Mouse (Mus musculus) 416B (cell line): ENCODE data around the gene Ogfod2.
A peak's percentile ranks its signal among the peaks of the same experiment; 100 is the strongest.

ENCODE experiments used
- DNase-seq: peaks from one replicate; pipeline ENCODE4 v3.0.0; 2011; ENCODE audit warnings: low read depth

Gene Ogfod2

DNA sequence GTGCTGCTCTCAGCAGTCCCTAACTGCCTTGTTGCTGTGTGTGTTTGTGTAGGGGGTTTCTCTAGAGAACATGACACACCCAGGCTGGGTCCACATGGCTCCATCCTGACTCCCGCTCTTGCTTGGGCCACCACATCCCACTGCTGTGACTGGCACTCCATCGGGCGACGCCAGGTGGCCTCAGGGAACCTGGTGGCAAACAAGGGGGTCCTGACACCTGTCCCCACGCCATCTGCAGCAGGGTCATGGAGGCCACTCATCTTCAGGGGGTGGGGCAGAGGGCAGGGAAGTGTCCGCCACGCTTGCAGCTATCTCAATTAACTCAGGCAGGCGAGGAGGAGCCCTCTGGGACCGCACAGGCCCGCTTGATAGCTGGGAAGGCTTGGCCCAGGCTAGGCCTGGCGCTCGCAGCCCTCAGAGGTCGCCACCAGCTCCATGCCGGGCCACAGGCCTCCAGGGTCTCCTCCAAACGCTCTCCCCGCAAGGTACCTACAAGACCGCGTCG lies 17.0 kb upstream of the Ogfod2 start:
- no peak for DNase-seq

DNA sequence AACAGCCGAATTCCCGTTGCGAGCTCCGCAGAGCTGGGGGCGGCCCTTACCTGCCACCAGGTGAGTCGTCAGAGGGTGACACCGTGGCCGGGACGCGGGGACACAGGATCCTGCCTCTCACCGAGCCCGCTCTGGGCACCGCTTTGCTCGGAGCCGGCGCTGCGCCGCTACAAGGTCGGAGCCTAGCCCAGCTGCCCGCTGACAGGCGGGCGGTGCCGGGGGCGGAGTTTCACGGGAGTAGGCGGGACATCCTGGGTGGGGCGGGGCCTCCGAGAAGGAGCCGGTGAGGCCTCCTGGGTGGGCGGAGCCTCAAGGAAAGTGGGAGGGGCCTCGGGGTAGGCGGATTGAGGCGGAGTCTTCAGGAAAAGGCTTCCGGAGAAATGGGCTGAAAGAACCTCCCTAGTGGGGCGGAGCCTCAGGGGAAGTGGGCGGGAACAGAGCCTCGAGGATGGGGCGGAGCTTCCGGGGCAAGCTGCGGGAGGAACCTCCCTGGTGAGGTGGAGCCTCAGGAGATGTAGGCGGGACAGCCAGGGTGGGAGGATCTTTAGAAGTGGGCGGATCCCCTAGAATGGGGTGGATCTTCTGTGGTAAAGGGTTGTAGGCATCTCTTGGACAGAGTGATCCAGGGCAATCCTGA lies 16.4 kb upstream of the Ogfod2 start, which contains the start of gene Abcb9:
Abcb9 (minus strand) TSS at position 203 of the 637 bp plus-strand sequence.
- DNase-seq, result peak; percentile 59

DNA sequence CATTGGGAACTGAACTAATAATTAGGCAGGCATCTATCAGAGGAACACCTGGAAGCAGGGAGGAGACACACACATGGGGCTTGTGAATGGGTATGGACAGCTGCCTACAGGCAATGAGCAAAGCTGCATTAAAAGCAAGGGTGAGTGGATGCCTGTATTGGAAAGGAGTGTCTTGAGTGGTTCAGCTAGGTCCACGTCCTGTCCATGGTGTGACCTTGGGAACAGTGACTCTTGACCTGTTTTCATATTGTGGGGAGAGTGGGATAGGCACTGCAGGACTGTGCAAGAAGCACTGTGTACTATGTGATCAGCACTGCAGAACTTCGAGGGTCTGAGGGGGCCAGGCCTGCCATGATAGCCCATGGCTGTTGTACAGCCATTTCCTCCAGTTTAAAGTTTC lies 13.2 kb upstream of the Ogfod2 start:
- no peak for DNase-seq

DNA sequence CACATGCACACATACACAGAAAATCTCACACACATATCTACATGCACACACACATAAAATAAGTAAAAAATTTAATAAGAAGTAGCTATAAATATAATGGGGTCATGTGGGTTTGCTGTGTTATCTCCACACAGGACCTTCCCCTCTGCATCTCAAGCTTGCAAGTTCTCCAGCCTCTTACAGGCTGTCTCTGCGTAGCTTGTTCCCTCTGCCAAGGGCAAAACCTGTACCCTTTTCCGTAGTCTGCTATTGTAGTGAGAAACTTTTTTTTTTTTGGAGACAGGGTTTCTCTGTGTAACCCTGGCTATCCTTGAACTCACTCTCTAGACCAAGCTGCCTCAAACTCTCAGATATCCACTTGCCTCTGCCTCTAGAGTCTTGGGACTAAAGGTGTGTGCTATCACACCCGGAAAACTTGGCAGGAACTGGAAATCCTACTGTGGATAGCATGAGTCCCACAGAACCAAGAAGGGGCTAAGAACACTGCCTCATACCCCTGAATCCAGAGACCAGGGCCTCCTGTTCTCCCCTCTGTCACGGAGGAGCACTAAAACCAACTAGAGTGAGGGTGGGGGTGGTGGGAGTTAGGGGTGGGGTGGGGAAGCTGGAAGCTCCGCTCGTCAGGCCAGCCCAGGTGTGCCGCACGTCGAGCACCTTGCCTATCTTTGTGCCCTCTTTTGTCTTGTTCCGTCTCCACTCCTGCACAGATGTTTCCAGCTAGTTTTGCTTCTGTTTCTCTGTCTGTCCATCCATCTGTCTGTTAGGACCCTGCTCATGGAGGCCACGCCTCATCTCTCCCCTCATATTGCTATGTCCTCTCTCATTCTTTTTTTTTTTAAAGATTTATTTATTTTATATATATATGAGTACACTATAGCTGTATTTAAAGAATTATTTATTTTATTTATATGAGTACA lies 11.7 kb upstream of the Ogfod2 start:
- no peak for DNase-seq

DNA sequence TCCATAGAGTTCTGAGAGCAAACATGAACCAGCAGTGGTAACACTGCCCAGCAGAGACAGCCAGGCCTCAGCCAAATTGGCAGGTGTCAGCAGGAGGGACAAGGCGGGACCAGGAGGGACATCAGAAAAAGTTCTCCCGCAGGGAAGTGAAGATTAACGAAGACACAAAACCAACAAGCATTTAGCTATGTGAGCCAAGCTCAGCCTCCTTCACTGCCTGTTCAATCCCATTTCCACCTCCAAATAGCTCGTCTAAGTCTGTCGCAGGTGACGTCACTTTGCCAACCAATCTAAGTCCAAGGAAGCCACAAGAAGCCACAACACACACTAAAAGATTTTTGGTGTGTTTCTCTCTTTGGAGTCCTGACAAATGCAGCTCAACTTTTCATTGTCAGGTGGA lies 9.8 kb upstream of the Ogfod2 start:
- no peak for DNase-seq

DNA sequence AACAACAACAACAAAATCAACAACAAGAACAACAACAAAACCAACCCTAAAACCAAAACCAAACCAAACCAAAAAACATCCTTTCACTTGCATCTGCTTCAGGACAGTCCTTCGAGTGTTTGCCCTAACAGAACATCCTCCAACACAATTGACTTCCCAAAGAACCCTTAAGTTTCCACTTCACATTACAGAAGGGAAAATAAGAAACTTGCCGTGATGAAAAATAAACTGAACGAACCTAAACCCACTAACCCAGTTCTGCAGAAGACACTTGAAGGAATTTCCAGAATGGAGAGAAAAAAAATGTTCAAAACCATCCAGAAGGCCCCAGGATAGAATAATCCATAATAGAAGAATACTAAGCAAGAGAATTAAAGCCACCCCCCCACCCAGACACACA lies 9.1 kb upstream of the Ogfod2 start:
- DNase-seq, result no peak

DNA sequence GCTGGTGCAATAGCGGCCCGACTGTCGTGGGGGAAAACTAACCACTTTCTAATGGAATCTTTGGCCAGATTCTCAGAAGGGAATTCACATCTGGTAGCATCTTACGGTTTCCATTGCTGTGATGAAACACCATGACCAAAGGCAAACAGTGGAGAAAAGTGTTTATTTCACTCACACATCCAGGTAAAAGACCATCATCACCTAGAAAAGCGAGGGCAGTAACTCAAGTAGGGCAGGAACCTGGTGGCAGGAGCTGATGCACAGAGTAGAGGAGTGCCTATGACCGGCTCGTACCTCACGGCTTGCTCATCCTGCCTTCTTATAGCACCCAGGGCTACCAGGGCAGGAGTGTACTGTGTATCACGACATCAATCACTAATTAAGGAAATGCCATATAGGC lies 8.5 kb upstream of the Ogfod2 start:
- no peak for DNase-seq

DNA sequence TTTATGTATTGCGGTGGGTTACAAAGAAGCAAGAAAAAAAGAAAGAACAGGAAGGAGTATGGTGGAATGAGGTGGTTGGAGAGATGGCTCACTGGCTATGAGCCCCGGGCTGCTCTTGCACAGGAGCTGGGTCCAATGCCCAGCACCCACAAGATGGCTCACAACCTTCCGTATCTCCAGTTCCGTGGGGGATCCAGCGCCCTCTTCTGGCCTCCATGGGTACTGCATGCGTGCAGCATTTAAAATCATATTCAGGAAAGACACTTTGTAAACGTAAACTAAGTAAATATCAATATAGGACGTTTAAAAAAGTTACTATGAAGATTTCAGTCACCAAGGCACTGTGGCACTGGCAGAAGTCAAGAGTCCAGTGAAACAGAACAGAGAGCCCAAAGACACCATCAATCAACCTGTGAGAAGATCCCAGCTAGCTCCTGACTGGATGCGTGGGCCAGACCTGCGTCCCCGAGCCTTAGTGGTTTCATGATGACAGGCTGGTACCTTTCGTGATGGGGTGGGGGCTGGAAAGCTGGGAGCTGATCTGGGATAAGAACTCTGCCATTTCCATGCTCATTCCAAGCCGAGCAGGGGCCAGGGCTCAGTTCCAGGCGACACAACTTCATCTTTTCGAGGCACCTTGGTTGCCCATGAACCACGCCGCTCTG lies 888 bp upstream of the Ogfod2 start:
- DNase-seq, result peak; percentile 82

DNA sequence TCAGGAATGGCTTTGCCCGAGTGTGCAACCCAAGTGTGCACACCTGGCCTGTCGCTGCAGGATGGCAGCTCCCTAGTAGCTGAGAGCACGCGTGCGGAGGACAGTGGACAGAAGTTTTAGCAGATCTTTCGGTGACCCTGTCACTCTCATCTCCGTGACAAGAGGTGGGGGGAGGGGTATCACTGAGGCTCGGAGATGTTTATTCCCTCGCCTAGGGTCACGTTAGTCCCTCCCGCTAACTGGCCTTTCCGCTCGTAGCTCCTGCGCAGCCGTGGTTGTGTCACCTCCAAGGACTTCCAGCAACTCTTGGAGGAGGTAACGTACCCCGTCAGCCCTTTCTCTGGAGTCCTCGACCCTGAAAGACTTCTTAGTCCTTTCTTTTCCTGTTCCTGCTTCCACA lies 434 bp downstream of the Ogfod2 start:
- peak; percentile 70 for DNase-seq

DNA sequence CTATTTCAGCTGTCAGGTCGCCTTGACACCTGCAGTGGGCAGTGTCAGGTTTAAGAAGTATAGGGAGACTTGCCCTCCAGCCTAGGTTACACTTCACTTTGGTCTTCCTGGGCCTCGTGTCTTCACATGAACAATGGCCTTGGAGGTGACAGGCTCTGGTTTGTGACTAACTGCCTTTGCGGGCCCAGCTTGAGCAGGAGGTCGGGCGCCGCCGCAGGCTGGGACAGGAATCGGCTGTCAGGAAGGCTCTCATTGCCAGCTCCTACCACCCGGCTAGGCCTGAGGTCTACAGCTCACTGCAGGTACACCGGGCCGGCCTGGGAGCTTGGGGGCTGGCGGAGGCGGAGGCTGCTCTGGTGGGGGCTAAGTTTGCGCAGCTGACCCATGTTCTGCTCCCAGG lies 933 bp downstream of the Ogfod2 start:
- peak; percentile 85 for DNase-seq

DNA sequence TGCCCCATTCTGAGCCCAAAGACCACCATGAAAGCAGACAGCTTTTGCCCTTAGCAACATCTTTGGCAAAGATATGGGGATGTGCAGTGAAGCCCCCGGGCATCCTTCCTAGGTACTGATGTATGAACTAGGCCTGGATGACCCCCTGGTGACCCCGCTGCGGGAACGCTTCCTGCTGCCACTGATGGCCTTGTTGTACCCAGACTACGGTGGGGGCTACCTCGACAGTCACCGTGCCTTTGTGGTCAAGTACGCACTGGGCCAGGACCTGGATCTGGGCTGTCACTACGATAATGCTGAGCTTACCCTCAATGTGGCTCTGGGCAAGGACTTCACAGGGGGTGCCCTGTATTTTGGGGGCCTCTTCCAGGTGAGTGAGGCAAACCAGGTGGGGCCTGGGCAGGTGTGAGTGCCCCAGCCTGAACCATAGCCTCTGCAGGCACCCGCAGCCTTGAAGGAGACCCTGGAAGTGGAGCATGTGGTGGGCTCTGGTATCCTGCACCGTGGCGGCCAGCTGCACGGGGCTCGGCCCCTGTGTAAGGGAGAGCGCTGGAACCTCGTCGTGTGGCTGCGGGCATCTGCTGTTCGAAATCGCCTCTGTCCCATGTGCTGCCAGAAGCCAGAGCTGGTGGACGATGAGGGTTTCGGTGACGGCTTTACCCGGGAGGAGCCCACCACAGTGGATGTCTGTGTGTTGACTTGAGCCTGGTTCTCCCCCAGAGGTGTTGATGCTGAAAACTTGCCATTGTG lies 2.4 kb downstream of the Ogfod2 start:
- no peak for DNase-seq

DNA sequence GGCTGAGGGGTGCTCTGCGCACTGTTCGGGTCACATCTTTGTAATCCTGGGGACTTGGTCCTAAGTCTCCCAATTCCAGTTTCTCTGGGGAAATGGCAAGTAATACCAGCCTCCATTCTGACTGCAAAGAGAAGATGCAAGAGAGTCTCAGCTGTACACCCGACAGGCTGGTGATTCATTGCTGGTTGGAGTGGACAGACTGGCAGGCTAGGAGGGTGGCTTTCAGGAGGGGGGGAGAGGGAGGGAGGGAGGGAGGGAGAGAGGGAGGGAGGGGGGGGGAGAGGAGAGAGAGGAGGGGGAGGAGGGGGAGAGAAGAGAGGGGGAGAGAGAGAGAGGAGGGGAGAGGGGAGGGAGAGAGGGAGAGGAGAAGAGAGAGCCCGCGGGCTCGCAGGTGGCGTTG lies 3.4 kb downstream of the Ogfod2 start:
- peak; percentile 73 for DNase-seq

DNA sequence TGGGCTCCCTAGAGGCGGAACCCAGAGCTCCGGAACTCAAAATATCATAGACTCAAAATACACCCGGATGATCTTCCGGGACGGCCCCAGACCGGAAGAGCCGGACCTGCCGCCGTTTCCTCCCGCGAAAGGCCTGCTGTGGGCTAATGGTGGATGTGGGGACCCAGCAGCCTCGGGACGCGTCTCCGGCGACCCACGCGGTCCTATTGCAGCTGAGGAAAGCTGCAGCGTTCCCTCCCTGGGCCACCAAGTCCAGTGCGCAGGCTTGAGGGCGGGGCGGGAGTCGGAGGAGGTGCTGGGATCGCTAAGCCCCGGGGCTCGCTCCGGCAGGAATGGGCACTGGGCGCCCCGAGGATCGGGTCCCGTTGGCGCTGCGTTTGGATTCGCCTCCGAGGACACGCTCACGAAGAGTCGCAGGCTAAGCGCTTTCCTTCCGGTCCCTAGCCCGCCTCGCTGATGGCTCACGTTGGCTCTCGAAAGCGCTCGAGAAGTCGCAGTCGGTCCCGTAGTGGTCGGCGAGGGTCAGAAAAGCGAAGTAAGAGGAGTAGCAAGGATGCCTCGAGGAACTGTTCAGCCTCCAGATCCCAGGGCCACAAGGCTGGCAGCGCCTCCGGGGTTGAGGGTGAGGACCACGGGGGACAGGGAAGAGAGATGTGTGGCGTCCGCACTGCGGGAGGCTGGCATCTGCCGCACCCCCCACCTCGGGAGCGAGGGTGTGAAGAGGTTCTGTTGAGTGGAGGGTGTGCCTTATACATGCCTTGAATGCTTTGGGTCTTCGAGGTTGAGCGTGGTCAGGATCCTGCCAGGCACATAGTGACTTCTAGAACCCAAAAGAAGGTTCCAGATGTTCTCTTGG lies 4.1 kb downstream of the Ogfod2 start, which contains the start of gene Arl6ip4:
Arl6ip4 (plus strand) TSS at position 100 of the 856 bp plus-strand sequence.
- peak; percentile 85 for DNase-seq

DNA sequence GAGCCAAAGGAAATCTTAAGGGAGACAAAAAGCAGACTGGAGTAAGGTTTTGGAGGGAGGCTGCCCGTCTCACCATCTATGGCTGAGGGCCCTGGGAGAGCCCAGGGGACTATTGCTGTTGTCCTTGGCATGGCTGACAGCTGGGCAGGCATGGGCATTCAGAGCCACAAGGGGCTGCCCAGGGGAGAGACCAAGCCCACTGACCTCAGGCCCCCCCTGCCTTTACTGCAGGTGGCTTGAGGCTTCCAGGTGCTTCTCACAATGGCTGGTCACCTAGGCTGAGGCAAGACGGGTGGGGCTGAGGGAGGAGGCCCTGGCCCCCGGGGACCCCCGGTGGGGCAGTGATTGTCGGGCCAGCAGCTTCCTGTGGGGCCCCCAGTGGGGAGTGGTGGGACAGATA lies 7.1 kb downstream of the Ogfod2 start:
- no peak for DNase-seq

DNA sequence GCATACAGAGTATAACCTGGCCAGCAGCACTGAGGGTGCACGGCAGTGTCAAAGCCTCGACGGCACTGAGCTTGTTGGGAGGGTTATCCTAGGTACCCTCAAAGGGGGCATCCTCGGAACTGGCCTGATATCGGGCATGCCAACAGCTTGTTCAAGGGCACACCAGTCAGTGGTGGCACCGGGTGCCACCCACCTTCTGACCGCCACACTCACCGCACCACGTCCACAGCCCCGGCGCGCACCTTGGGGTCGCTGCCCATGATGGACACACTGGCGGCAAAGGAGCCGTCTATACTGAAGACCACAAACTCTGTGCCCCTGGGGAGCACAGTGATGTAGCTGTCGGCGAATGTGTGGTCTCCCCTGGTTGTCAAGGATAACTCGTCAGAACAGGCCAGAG lies 10.3 kb downstream of the Ogfod2 start:
- DNase-seq, result no peak

DNA sequence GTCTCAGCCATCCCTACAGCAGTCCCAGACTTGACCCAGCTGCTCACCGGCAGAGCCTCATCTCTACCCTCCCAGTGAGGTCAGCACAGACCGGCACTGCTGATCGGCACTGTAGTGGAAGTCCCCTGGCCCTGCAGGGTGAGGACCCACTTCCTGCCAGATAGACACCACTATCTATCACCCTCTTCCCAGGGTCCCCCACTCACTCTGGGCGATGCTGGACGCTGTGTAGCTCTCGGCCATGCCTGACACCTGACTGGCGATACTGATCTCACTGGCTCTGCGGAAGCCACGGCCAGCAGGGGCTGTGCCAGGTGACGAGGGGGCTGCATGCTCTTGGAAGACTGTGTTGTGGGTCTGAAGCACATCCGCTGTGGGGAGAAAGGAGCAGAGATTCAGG lies 13.0 kb downstream of the Ogfod2 start:
- DNase-seq, result no peak

DNA sequence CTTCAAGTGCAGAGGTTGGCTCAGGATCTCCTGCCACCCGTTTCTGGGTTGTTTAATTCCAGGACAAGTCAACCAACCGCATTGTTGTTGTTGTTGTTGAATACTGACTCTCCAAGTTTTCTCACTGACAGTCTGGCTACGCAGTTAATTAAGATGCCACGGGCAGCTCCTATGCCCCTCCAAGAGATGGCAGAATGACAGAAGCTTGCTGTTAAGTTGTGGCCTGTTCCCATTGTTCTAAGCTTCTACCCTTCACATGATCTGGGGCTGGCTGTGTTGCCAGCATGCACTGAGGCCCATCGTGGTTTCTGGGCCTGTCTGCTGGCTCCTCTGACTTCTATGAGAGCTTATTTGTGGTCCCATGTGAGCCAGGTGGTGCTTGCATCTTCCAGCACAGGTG lies 22.2 kb downstream of the Ogfod2 start:
- no peak for DNase-seq

DNA sequence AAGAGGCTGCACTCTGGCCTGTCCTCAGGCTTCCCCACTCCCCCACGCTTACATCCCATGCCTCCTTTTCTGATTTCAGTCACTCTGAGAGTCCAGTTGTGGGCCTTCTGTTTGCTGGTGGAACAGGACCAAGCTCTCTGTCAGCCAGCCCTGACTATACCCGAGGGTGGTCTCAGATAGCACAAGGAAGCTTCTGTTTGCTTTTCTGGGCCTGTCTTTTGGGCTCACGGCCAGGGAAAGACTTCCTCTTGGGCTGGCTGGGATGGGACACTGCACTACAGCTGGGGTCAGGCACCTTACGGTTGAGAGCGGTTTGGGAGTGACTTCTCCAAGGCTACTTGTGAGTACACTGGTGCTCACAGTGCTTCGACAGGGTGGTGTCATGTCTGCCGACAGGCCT lies 26.0 kb downstream of the Ogfod2 start:
- no peak for DNase-seq

DNA sequence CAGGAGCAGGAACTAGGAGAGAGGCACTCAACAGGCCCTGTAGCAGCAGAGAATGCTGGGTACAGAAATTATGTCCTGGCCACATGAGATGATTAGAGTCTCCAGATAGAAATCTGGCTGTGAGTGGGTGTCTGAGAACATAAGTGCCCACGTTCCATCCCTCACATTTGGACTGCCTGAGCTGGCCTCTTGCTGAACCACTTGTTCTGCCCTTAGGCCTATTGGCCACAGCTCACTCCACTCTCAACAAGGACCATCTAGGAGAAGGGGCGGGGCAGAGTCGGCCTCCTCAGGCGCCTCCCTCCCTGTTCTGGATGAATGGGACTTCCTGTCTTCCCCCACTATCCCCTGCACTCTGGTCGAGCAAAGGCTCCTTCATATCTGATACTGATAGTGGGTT lies 36.9 kb downstream of the Ogfod2 start:
- no peak for DNase-seq

DNA sequence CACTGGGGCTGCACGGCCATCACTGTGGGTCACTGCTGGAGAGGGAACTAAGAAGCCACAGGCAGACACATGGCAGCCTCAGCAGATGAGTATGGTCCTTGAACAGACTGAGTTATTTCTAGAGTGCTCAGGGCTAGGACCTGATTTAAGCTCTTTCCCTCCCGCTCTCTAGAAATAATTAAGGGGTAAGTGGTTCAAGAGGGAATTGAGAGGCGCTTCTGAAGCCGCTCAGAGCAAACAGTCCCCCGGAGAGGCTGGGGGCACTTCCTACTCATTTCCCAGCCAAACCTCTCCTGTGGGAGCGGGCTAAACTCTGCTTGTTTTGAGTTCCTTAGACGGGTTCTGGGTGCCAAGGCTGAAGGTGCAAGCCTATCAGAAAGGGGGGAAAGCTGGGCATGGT lies 38.8 kb downstream of the Ogfod2 start:
- DNase-seq, result no peak

DNA sequence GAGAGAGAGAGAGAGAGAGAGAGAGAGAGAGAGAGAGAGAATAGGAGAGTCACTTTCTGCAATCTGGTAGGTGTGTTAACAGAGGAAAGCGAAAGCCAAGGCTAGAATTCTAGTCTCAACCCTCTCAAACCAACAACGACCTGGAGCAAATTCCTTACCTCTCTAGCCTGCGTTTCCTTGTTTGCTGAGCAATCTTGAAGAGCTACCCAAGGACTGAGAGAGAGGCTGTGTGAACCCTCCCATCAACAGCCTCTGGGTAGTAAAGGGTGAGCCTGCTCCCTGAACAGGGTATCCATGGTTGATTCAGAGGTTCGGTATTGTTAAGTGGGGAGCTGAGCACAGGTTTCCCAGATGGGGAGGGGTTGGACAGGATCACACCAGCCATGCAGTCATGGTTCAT lies 40.6 kb downstream of the Ogfod2 start:
- no peak for DNase-seq
